Mouse (Mus musculus) gastrocnemius, postnatal 4 days (tissue): ENCODE measurements around the gene Dock4. TPM values are rescaled to one million over a fixed set of nuclear protein-coding genes. Genes with fewer than 3 reads are reported as not detected.

ENCODE experiments used
- DNase-seq, 2 experiments: peaks; one replicate each; pipeline ENCODE4 v3.0.0; 2021 to 2022; ENCODE audit warnings: low spot score in 2 of 2, mixed read lengths in 2 of 2
- total RNA-seq, 2 experiments: library from RNA; stranded (reverse); gene quantifications; 2 replicates each; pipeline ENCODE4 v1.2.3; 2021

The Dock4 gene
- total RNA-seq, 2 experiments from 2014 or later, result 20.7 to 23.4 TPM

- DNase-seq, result no peak
Observed at GRCm38 (mm10) chr12:40814659-40815363, 369.1 kb downstream of the Dock4 start.

- DNase-seq, result no peak
Observed at GRCm38 (mm10) chr12:40818046-40818708, 372.4 kb downstream of the Dock4 start.

GRCm38 (mm10) chr12:40823631-40824030 lies 377.9 kb downstream of the Dock4 start:
- DNase-seq, result no peak

- no peak for DNase-seq
Observed at GRCm38 (mm10) chr12:40824251-40824650, 378.5 kb downstream of the Dock4 start.

- no peak for DNase-seq
Observed at GRCm38 (mm10) chr12:40825935-40826460, 380.2 kb downstream of the Dock4 start.

- no peak for DNase-seq
Observed at GRCm38 (mm10) chr12:40826491-40826890, 380.7 kb downstream of the Dock4 start.

GRCm38 (mm10) chr12:40828025-40828424 lies 382.3 kb downstream of the Dock4 start:
- DNase-seq, result no peak

- no peak for DNase-seq
Observed at GRCm38 (mm10) chr12:40829269-40829668, 383.5 kb downstream of the Dock4 start.

GRCm38 (mm10) chr12:40832157-40832556 lies 386.4 kb downstream of the Dock4 start:
- no peak for DNase-seq

GRCm38 (mm10) chr12:40836924-40837323 lies 391.2 kb downstream of the Dock4 start:
- no peak for DNase-seq

- DNase-seq, result peak; percentile 32 to 60
Observed at GRCm38 (mm10) chr12:40837597-40838337, 392.0 kb downstream of the Dock4 start.

- DNase-seq, result no peak
Observed at GRCm38 (mm10) chr12:40838338-40838695, 392.6 kb downstream of the Dock4 start.

GRCm38 (mm10) chr12:40838940-40839339 lies 393.2 kb downstream of the Dock4 start:
- DNase-seq, result no peak

GRCm38 (mm10) chr12:40839817-40840216 lies 394.1 kb downstream of the Dock4 start:
- DNase-seq, result no peak

- no peak for DNase-seq
Observed at GRCm38 (mm10) chr12:40842251-40842988, 396.7 kb downstream of the Dock4 start.

- DNase-seq, result no peak
Observed at GRCm38 (mm10) chr12:40842991-40843390, 397.2 kb downstream of the Dock4 start.

- no peak for DNase-seq
Observed at GRCm38 (mm10) chr12:40843474-40844080, 397.8 kb downstream of the Dock4 start.

- DNase-seq, result no peak
Observed at GRCm38 (mm10) chr12:40844324-40844723, 398.6 kb downstream of the Dock4 start.

GRCm38 (mm10) chr12:40854705-40855367 lies 409.1 kb downstream of the Dock4 start:
- DNase-seq, result no peak

GRCm38 (mm10) chr12:40857466-40857865 lies 411.7 kb downstream of the Dock4 start:
- no peak for DNase-seq
